Mouse (Mus musculus) urinary bladder, postnatal 10 days (tissue): ENCODE measurements around the gene Zfyve16.

Experiments used
- DNase-seq: peaks from one replicate; pipeline ENCODE4 v3.0.0; 2022; ENCODE audit warnings: low spot score

Gene Zfyve16

GRCm38 (mm10) chr13:92530721-92531211 lies at the start of gene Zfyve16:
Zfyve16 (minus strand) TSS chr13:92530868.
- peak; percentile 87 for DNase-seq

GRCm38 (mm10) chr13:92578210-92578609 lies 47.5 kb upstream of the Zfyve16 start:
- no peak for DNase-seq

- no peak for DNase-seq
Measured at GRCm38 (mm10) chr13:92576688-92577087, 46.0 kb upstream of the Zfyve16 start.

- no peak for DNase-seq
Measured at GRCm38 (mm10) chr13:92576072-92576471, 45.4 kb upstream of the Zfyve16 start, which contains the start of gene Spz1. Spz1 (minus strand) TSS chr13:92576172.

- DNase-seq, result no peak
Measured at GRCm38 (mm10) chr13:92559429-92559828, 28.8 kb upstream of the Zfyve16 start.

- DNase-seq, result no peak
Measured at GRCm38 (mm10) chr13:92557229-92557628, 26.6 kb upstream of the Zfyve16 start.

GRCm38 (mm10) chr13:92556458-92557126 lies 25.9 kb upstream of the Zfyve16 start:
- DNase-seq, result no peak

GRCm38 (mm10) chr13:92547093-92547492 lies 16.4 kb upstream of the Zfyve16 start:
- DNase-seq, result no peak

GRCm38 (mm10) chr13:92540997-92541396 lies 10.3 kb upstream of the Zfyve16 start:
- no peak for DNase-seq

GRCm38 (mm10) chr13:92539126-92539525 lies 8.5 kb upstream of the Zfyve16 start:
- DNase-seq, result no peak

GRCm38 (mm10) chr13:92533801-92534200 lies 3.1 kb upstream of the Zfyve16 start:
- DNase-seq, result no peak

- no peak for DNase-seq
Measured at GRCm38 (mm10) chr13:92532216-92532615, 1.5 kb upstream of the Zfyve16 start.

GRCm38 (mm10) chr13:92531237-92531636 lies 569 bp upstream of the Zfyve16 start:
- DNase-seq, result no peak

- no peak for DNase-seq
Measured at GRCm38 (mm10) chr13:92529828-92530720, 594 bp downstream of the Zfyve16 start.

- DNase-seq, result no peak
Measured at GRCm38 (mm10) chr13:92523178-92523813, 7.4 kb downstream of the Zfyve16 start.

GRCm38 (mm10) chr13:92504871-92505270 lies 25.8 kb downstream of the Zfyve16 start:
- no peak for DNase-seq

GRCm38 (mm10) chr13:92491923-92492322 lies 38.7 kb downstream of the Zfyve16 start:
- no peak for DNase-seq

- no peak for DNase-seq
Measured at GRCm38 (mm10) chr13:92490817-92491216, 39.9 kb downstream of the Zfyve16 start.

- DNase-seq, result peak; percentile 49
Measured at GRCm38 (mm10) chr13:92483852-92484463, 46.7 kb downstream of the Zfyve16 start, which contains the start of gene Fam151b. Fam151b (minus strand) TSS chr13:92484015.

GRCm38 (mm10) chr13:92483348-92483747 lies 47.3 kb downstream of the Zfyve16 start:
- DNase-seq, result no peak

GRCm38 (mm10) chr13:92470151-92470550 lies 60.5 kb downstream of the Zfyve16 start:
- DNase-seq, result no peak

- DNase-seq, result no peak
Measured at GRCm38 (mm10) chr13:92469381-92469780, 61.3 kb downstream of the Zfyve16 start.
